Mouse (Mus musculus) c-Kit-positive CD71-positive TER-119-positive erythroid progenitor cells, embryonic 14.5 days (primary cell): ENCODE data around the gene Krt79.

ENCODE experiments used
- DNase-seq: peaks from one replicate; pipeline ENCODE4 v3.0.0-alpha.2; 2013; ENCODE audit warnings: low spot score

Gene Krt79

DNA sequence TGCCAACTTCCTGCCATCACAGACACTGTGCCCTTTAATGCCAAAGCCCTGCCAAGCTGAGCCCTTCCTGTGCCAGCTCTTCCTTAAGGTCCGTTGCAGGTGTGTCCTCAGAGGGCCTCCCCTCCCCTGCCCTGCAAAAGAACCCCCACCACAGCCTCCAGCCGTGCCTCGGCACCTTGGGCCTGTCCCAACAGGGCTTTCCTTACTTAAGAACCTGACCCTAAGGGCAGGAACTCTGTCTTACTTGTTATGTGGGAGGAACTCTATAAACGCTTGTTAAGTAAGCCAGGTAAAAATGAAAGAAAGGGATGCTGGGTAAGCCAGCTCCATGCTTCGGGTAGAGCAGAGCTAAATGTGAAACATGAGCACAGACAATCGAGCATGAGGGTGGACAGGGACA, 7.1 kb downstream of the Krt79 start:
- DNase-seq = no peak

DNA sequence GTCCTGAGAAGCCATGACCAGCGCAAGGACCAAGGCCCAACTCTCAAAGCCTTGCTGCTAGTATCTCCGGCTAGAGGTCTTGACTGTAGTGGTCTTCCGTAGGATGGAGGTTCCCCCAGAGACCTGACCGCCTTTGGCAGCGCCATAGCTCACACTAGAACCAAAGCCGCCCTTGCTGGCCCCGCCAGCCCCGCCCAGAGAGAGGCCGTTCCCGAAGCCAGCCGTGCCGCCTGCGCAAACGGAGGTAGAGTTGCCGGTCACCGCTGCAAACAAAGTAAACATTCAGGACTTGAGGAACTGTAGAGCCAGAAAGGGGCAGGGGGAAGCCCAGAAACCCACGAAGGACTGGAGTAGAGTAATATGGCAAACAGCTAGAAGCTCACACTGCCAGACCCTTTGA, 10.5 kb downstream of the Krt79 start:
- no peak for DNase-seq

GRCm38 (mm10) chr15:101929087-101929486, 11.0 kb downstream of the Krt79 start:
- no peak for DNase-seq

- no peak for DNase-seq
These were observed 12.6 kb downstream of the Krt79 start for GRCm38 (mm10) chr15:101927340-101928080.

DNA sequence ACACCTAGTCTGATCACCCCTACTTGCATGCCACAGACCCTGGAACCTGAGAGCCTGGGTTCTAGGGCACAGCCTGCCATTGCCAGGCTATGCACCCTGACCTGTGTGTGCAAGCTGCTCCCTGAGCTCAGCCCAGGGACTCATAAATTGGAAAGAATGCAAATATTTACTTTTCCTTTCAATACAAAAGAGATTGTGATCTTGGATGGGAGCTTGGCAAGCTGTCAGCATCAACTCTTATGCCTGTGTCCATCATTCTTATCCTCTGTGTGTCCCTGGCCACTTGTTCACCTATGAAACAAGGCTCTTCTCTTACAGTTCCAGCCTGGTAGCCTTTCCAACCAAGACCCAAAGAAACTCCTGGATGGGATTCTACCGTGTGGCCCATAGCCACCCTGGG, 15.1 kb downstream of the Krt79 start:
- no peak for DNase-seq

DNA sequence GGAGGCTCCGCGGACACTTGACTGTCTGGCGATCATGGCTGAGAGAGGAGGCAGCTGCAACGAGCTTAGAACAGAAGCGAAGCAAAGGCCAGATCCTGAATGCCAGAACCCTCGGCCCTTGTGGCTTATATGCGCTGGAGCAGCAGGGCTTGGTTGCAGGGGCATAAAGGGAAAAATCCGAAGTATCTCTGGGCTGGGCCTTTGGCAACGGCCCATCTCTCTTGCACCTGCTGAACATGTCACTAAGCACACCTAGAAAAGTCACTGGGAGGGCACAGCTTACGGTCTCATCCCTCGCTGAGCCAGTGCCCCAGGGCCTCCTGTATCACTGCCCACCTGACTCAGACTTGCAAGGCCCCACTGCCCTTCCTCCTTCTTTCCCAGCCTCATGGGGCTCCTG, 15.5 kb downstream of the Krt79 start, which contains the start of gene Krt4:
Gene Krt4, minus strand, starts transcription at position 101 of the 400 bp plus-strand sequence.
- no peak for DNase-seq

DNA sequence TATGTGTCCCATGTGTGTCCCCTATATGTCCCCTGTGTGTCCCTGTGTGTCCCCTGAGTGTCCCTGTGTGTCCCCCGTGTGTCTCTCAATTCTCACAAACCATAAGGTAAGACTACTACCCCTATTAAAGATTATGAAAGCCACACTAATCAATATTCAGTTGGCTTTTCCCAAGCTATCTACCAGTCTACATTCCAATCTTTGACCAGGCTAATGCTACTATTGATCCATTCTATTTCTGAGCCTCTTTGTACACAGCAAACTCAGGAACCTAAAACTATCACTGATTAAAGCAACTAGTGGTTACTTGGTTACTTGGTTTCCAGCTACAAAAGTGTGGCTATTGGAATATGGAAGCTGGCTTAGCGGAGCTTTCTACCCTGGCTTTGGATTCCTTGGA, 17.8 kb downstream of the Krt79 start:
- DNase-seq = no peak

GRCm38 (mm10) chr15:101916072-101916471, 24.1 kb downstream of the Krt79 start:
- no peak for DNase-seq

- no peak for DNase-seq
These were observed 35.3 kb downstream of the Krt79 start for GRCm38 (mm10) chr15:101904849-101905248.

DNA sequence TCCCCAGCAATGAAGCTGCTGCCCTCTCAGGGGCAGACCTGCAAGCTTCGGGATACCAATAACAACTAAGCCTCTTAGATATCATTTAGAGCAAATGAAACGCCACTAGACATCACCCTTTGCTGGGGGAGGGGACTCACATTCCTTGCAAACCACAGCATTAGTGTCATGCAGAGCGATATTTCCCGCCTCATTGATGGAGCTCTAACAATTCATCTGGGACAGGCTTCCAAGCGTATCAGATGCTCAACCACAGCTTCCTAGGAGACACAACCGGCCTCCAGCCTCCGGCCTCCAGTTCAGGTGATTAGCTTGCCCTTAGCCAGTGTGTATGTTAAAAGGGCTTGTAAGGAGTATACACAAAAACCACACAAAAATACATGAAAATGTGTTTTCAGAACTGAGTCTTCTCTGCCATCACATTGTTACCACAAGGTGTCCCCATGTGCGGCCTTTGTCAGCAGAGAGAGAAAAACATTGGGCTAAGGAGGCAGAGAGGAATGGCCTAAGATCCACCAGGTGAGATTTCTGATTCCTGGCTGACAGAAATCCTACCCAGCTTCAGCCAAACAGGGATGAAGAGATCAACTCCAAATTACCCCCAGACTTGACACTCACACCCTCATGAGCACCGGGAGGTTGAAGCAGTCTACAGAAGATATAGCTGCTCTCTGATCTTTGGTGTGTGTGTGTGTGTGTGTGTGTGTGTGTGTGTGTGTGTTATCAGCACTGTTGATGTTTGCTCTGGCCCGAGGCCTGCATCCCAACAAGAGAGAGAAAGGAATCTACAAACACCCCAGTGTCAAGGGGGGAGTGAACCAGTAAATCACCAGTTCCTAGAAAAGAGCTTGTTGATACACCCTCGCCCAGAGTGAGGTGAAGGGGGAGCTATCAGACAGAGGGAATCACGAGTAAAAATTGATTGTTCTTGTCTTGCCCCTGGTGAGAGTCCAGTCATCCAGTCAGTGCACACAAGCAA, 37.7 kb downstream of the Krt79 start:
- no peak for DNase-seq

DNA sequence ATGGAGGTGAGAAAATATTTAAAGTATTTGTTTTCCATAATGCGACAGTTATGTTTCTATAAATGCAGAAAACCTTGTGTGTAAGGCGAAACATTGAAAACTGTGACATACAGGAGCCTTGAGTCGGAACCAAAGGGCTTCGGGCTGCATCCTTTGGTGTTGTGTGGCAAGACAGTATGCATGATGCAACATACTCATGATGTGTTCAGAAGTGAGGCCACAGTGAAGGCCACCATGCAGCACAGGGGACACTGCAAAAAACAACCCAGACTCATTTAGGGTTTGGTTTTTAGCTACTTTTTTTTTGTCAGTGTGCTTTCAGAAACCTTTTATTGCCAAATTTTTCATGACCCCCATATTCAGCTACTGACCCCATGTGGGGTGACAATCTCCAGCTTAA, 44.9 kb downstream of the Krt79 start:
- DNase-seq = no peak

DNA sequence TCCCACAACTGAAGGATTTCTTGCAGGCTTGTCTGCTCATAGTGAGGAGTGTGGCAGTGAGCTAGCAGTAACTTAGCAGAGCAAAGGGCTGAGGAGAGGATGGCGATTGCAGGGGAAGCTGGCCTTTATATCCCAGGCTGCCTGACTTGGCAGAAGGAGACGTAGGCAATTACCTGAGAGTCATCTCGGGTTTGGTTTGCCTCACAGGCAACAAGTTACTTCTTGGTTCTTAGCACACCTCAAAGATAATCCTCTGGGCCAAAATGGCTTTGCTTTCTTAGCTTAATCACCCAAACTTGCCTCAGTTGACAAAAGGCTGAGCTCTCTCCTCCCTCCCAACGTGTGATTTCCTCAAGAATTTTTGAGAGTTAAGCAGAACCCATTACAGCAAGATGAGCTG, 47.3 kb downstream of the Krt79 start, which contains the start of gene Krt76:
Gene Krt76, minus strand, starts transcription at position 101 of the 400 bp plus-strand sequence.
- DNase-seq = no peak

- DNase-seq = no peak
These were observed 60.3 kb downstream of the Krt79 start for GRCm38 (mm10) chr15:101879776-101880175.
